Mouse (Mus musculus) embryonic facial prominence, embryonic 15.5 days (tissue): ENCODE results near the gene Nrp1. TPM values are rescaled to one million over a fixed set of nuclear protein-coding genes. Genes with fewer than 3 reads are reported as not detected.

ENCODE experiments used
- ATAC-seq: fragments of 200-750 bp; cut with Nextera tagmentation; 2 replicates; pipeline ENCODE4 v1.8.0; 2017; ENCODE audit warnings: low read depth, moderate TSS enrichment; ENCODE audit not compliant: insufficient number of reproducible peaks, low FRiP score, low TSS enrichment
- H3K27ac ChIP-seq: fragments of 300-500 bp; sonication (generic); replicated peaks from 2 replicates; pipeline ENCODE4 v1.5.1; 2015; ENCODE audit warnings: mild to moderate bottlenecking, inconsistent platforms
- H3K27me3 ChIP-seq: fragments of 300-500 bp; sonication (generic); 2 replicates; pipeline ENCODE4 v1.6.1; 2015; ENCODE audit warnings: inconsistent platforms
- H3K36me3 ChIP-seq: fragments of 300-500 bp; sonication (generic); 2 replicates; pipeline ENCODE4 v1.6.1; 2015; ENCODE audit warnings: mild to moderate bottlenecking, inconsistent platforms
- H3K4me1 ChIP-seq: fragments of 300-500 bp; sonication (generic); 2 replicates; pipeline ENCODE4 v1.6.1; 2015; ENCODE audit warnings: inconsistent platforms
- H3K4me2 ChIP-seq: fragments of 300-500 bp; sonication (generic); replicated peaks from 2 replicates; pipeline ENCODE4 v1.6.1; 2015; ENCODE audit warnings: mild to moderate bottlenecking, inconsistent platforms
- H3K4me3 ChIP-seq: fragments of 300-500 bp; sonication (generic); replicated peaks from 2 replicates; pipeline ENCODE4 v1.5.1; 2015; ENCODE audit warnings: mild to moderate bottlenecking, inconsistent platforms
- H3K9ac ChIP-seq: fragments of 300-500 bp; sonication (generic); 2 replicates; pipeline ENCODE4 v1.6.1; 2015; ENCODE audit warnings: inconsistent platforms
- H3K9me3 ChIP-seq: fragments of 300-500 bp; sonication (generic); replicated peaks from 2 replicates; pipeline ENCODE4 v1.6.1; 2016; ENCODE audit warnings: inconsistent platforms
- WGBS: fragments of 180-500 bp; shearing (Covaris S2); methylation state at CpG from one replicate; pipeline ENCODE4 v1.1.7; 2015; 5-methylcytosine and 5-hydroxymethylcytosine counted together
- polyA plus RNA-seq: library from polyadenylated mRNA; unstranded; fragments of >200 nt; fragmentation: Nextera tagmentation; extraction: Ambion mirVana; gene quantifications from 2 replicates; pipeline ENCODE4 v1.2.1, GENCODE M21; 2015

Nrp1 gene
- polyA plus RNA-seq, 1 experiment from 2014 or later: 114 TPM

DNA sequence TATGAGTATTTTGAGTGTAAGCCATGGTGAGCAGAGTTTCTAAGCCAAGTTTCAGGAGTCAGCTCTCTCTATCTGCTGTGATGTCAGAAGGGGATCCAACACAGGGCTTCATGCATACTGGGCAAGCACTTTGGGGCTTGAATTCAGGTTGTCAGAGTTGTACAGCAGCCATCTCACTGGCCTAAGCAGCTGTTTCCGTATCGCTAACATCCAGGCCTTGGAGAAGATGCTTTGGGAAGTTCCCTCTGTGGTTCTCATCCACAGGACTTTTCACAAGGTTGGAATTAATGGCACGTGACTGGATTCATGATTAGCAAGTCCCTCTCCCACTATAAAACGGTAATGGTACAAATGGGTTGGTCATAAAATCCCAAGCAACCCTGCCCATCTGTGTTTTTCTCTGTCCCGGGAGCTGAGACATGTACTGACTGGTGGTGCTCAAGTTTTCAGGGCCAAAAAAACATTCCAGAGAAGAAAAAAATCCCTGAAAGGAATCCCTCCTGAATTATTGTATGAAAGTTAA lies 36.3 kb downstream of the Nrp1 start:
- no peak overlapping the region for H3K27ac ChIP-seq
- H3K4me2 ChIP-seq: no peak overlapping the region
- no peak overlapping the region for H3K4me3 ChIP-seq
- H3K27me3 ChIP-seq: no peaks in the 10 kb centered on the region
- WGBS: 66% methylated on average over 5 of the region's 5 CpGs
- H3K4me1 ChIP-seq: 0 out of 2 replicates have a peak, but pooled peaks cover 13% of the 10 kb centered on the region
- ATAC-seq: no peak
- H3K9me3 ChIP-seq: no peaks in the 10 kb centered on the region
- H3K36me3 ChIP-seq: no peaks in the 10 kb centered on the region
- no peak overlapping the region for H3K9ac ChIP-seq

DNA sequence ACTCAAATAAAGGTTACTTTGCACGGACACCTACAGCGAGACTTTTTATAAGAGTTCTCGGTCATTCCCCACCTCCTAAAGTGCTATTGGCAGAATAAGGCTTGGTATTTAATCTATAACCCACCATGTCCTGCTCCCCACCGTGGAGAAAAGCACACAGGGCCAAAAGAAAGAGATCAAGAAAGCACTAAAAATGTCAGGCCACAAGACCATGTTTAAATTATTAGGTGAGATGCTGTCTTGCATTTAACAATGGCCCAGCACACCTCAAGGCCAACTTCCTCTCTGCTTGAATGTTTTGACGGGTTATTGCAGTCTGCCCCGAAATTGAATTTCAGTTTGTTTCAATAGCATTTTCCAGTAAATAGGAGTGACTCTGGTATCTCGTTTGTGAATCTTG lies 38.6 kb downstream of the Nrp1 start:
- ATAC-seq: no peak
- no peaks in the 10 kb centered on the region for H3K9me3 ChIP-seq
- H3K4me2 ChIP-seq: no peak overlapping the region
- no peak overlapping the region for H3K27ac ChIP-seq
- no peak overlapping the region for H3K9ac ChIP-seq
- no peaks in the 10 kb centered on the region for H3K36me3 ChIP-seq
- H3K4me1 ChIP-seq: 0 out of 2 replicates have a peak, but pooled peaks cover 13% of the 10 kb centered on the region
- H3K27me3 ChIP-seq: no peaks in the 10 kb centered on the region
- H3K4me3 ChIP-seq: no peak overlapping the region
- 49% methylated on average over 7 of the region's 7 CpGs for WGBS

DNA sequence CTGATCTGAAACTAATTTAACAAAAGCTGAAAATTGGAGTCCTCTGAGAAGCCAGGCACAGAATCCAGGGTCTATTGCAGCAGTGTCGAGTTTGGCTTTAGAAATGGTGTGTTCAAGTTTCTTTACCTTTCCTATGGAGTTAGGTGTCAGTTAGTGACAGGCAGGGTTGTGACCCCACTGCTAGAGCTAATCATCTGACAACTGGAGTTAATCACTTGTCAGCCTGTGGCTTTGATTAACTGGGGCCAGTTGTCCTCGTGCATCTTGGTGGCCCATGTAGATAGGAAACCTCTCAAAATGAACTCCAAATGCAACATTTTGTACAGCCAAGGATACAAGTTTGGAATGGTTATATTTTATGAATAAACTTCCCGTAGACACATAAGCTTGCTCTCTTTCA lies 39.0 kb downstream of the Nrp1 start:
- Histone ChIP-seq H3K36me3 (no peaks in the 10 kb centered on the region), H3K27ac (no peak overlapping the region), H3K4me1 (0 out of 2 replicates have a peak, but pooled peaks cover 13% of the 10 kb centered on the region), H3K4me2 (no peak overlapping the region), H3K9ac (no peak overlapping the region), H3K4me3 (no peak overlapping the region), H3K27me3 (no peaks in the 10 kb centered on the region), H3K9me3 (no peaks in the 10 kb centered on the region)
- WGBS: 37% methylated on average over 3 of the region's 3 CpGs
- ATAC-seq: no peak

DNA sequence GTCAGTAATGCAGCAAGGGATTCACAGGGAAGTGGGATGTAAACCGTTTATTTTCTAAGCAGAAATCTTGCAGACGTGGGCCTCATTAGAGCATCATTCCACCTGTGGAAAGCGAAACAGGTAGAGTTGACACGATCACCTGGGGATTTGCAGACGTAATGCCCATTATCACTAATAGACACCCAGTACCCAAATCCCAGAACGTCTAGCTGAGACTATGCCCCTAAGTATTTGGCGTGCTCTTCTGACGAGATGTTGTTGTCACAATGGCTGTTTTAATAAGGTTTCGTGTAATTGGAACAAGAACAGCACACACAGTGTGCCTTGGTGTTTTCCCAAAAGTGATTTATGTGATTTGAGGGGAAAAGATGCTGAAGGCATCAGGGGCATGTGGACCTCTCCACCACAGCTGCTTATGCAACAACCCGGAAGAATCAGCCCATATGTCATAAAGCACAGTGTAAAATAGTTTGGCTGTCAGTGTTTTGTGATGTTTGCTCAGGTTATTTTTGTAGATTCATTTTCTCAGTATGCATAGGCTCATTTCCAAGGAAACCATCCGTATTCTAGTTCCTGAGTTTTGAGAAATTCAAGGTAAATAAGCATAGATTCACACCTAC lies 40.2 kb downstream of the Nrp1 start:
- H3K4me2 ChIP-seq: no peak overlapping the region
- no peak overlapping the region for H3K9ac ChIP-seq
- H3K27me3 ChIP-seq: no peaks in the 10 kb centered on the region
- no peak overlapping the region for H3K4me3 ChIP-seq
- 0 out of 2 replicates have a peak, but pooled peaks cover 7% of the 10 kb centered on the region for H3K4me1 ChIP-seq
- no peak overlapping the region for H3K27ac ChIP-seq
- no peaks in the 10 kb centered on the region for H3K9me3 ChIP-seq
- ATAC-seq: peak; percentile 43; the same call in 1 of the 2 replicates
- no peaks in the 10 kb centered on the region for H3K36me3 ChIP-seq
- 71% methylated on average over 11 of the region's 11 CpGs for WGBS

DNA sequence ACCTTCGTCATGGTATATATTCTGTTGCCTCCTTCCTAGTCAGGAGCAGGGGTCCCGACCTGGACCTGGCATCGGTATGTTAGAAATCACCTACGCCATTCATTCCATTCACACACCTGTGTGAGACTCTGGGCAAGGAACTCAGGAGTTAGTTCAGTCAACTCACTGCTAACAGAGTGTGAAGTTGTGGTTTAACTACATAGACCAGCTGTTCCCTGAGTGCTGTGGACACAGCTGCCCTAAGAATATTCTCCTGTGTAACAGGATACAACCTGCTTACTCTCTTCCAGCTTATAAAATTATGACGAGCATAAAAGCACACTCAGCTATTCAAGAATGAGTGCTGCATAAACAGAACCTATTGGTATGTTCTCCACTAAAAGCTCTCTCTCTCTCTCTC lies 41.9 kb downstream of the Nrp1 start:
- no peaks in the 10 kb centered on the region for H3K4me1 ChIP-seq
- H3K9ac ChIP-seq: no peak overlapping the region
- no peak overlapping the region for H3K27ac ChIP-seq
- no peaks in the 10 kb centered on the region for H3K36me3 ChIP-seq
- H3K27me3 ChIP-seq: no peaks in the 10 kb centered on the region
- H3K4me2 ChIP-seq: no peak overlapping the region
- WGBS: 67% methylated on average over 5 of the region's 5 CpGs
- H3K4me3 ChIP-seq: no peak overlapping the region
- ATAC-seq: no peak
- no peaks in the 10 kb centered on the region for H3K9me3 ChIP-seq

DNA sequence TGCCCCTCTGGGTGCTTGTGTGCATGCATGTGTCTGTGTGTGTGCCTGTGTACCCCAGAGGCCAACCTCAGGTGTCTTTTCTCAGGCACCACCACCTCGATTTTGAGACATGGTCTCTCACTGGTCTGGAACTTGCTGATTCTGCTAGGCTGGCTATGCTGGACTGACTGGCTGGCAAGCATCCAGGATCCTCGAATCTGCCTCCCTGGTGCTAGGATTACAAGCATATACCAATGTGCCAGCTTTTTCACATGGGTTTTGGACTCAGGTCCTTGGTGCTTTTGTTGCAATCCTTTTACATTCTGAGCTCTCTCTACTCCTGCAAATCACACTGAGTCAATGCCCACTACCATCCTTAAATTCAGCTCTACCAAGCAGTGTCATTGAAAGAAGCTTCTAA lies 46.5 kb downstream of the Nrp1 start:
- no peaks in the 10 kb centered on the region for H3K27me3 ChIP-seq
- H3K9me3 ChIP-seq: no peaks in the 10 kb centered on the region
- WGBS: 50% methylated on average over 2 of the region's 2 CpGs
- H3K4me2 ChIP-seq: no peak overlapping the region
- no peaks in the 10 kb centered on the region for H3K36me3 ChIP-seq
- no peak overlapping the region for H3K9ac ChIP-seq
- no peak for ATAC-seq
- H3K27ac ChIP-seq: no peak overlapping the region
- no peak overlapping the region for H3K4me3 ChIP-seq
- no peaks in the 10 kb centered on the region for H3K4me1 ChIP-seq

DNA sequence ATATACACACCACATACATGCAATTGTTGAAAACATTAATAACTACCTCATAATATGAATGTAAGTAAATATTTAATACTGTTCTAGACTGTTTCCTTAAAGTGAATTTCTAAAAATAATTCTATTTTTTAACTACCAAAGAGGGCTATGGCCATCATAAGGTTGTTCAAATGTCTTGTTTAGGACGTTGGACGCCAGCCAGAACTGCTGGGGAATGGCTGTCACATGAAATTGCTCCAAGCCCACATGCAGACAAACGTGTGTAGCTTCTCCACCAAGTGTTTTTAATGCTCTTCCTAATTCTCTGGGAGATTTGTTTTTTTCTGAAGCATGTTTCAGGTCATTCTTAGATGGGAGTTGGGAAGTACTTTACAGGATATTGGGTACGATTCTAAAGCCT lies 55.0 kb downstream of the Nrp1 start:
- ATAC-seq: no peak
- H3K27ac ChIP-seq: no peak overlapping the region
- no peak overlapping the region for H3K9ac ChIP-seq
- no peaks in the 10 kb centered on the region for H3K36me3 ChIP-seq
- H3K4me3 ChIP-seq: no peak overlapping the region
- 56% methylated on average over 4 of the region's 4 CpGs for whole genome bisulfite sequencing
- no peaks in the 10 kb centered on the region for H3K27me3 ChIP-seq
- H3K4me1 ChIP-seq: peaks cover 21% of the 10 kb centered on the region
- no peak overlapping the region for H3K4me2 ChIP-seq
- no peaks in the 10 kb centered on the region for H3K9me3 ChIP-seq

DNA sequence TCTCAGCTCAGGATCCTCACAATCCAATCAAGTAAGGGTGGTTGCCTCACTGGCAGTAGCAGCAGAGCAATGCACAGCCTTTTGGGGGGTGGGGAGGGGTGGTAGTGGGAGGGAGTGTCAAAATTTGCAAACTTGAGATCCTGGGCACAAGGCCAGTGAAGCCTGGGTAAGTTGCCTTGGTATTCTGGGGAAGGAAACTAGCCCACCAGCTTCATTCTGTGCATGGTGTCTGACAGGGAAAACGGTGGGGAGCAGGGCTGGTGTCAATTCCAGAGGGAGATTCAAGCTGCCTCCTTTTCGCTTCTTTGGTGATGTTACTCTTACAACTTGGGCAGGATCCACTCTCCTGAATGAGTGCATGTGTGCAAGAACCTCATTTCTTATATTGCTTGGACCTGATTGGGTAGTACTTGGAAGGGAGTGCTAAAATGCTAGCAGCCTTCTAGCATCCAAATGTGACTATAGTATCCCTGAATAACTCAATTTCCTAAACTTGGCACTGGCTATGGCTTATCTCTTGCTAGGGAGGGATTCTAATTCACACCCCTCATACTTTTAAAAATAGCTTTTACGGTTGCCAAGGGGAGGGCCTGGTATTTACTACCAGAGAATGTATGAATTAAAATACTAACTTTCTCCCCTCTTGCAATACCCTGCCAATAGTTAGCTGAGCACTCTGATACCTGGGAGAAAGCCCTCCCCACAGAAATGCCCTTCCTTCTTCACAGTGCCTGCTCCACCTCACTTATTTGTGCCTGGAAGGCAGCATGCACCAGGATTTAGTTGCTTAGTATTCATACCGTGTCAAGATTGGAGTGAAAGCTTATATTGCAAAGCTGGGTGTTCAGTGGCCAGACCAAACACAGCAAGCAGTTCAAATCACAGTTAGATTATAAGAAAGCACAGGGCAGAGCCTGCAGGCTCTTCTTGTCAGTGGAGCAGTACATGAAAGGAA lies 57.6 kb downstream of the Nrp1 start:
- no peak overlapping the region for H3K27ac ChIP-seq
- H3K9me3 ChIP-seq: no peaks in the 10 kb centered on the region
- ATAC-seq: no peak
- H3K4me2 ChIP-seq: no peak overlapping the region
- 28% methylated on average over 4 of the region's 4 CpGs for WGBS
- no peak overlapping the region for H3K9ac ChIP-seq
- H3K27me3 ChIP-seq: no peaks in the 10 kb centered on the region
- H3K4me3 ChIP-seq: no peak overlapping the region
- no peaks in the 10 kb centered on the region for H3K36me3 ChIP-seq
- H3K4me1 ChIP-seq: peaks cover 21% of the 10 kb centered on the region

DNA sequence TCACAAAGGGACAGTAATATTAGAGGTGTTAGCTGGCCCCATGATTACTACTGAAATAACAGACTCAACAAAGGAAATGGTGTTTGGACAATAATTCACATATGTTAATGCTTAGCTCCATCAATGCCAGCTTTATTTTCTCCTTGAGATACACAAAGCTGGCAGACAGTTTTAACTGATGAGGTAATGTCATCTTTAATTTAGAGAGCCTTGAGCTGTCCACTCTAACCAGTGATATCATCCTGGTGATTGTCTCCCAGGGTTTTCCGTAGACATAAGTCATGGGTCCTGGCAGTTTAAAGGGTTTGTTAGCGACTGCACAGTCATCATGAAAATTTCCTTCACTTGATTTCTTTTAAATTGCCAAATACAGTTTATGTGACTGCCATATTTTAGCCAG lies 58.5 kb downstream of the Nrp1 start:
- WGBS: 66% methylated on average over 2 of the region's 2 CpGs
- ATAC-seq: no peak

DNA sequence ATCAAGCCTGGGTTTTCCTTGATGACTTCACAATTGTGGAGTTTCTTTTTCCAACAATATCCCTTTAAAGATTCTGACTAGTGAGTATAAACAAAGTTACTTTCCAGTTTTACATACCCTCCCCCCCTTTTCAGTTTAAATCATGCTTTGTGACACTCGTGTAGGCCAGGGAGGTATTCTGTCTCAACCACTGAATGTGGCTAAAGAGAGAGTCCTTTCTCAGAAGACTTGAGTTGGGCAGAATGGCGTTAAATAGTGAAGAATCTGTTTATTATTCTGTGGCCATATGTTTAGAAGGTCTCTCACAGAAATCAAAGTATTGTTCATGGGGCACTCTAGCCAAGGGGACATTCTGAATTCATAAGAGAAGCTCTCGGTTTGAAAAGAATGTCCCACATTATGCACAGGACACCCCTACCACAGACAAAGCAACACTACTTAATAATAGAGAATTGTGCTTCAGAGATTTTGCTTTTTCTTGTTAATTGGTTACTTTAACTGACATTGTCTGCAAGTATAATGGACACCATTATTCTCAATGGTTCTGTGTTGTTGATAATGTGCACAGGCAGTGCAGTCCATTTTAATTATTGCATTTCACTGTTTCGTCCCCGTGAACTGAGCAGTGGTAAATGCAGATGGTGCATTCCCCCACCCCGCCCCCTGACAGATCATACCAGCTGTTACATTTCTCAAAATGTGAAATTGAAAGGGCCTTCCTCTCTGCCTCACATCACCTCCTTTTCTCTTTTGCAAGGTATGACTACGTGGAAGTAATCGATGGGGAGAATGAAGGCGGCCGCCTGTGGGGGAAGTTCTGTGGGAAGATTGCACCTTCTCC lies 59.8 kb downstream of the Nrp1 start:
- Histone ChIP-seq H3K4me3 (no peak overlapping the region), H3K9ac (no peak overlapping the region), H3K27ac (no peak overlapping the region), H3K36me3 (0 out of 2 replicates have a peak, but pooled peaks cover 5% of the 10 kb centered on the region), H3K4me1 (peaks cover 21% of the 10 kb centered on the region), H3K27me3 (no peaks in the 10 kb centered on the region), H3K4me2 (no peak overlapping the region), H3K9me3 (no peaks in the 10 kb centered on the region)
- ATAC-seq: no peak
- 77% methylated on average over 10 of the region's 10 CpGs for WGBS

More for the DNA sequence above, 58.5 kb downstream of the Nrp1 start:
- no peaks in the 10 kb centered on the region for H3K9me3 ChIP-seq
- 0 out of 2 replicates have a peak, but pooled peaks cover 2% of the 10 kb centered on the region for H3K36me3 ChIP-seq
- H3K27ac ChIP-seq: no peak overlapping the region
- H3K27me3 ChIP-seq: no peaks in the 10 kb centered on the region
- H3K4me1 ChIP-seq: peaks cover 21% of the 10 kb centered on the region
- no peak overlapping the region for H3K4me2 ChIP-seq
- no peak overlapping the region for H3K4me3 ChIP-seq
- H3K9ac ChIP-seq: no peak overlapping the region

DNA sequence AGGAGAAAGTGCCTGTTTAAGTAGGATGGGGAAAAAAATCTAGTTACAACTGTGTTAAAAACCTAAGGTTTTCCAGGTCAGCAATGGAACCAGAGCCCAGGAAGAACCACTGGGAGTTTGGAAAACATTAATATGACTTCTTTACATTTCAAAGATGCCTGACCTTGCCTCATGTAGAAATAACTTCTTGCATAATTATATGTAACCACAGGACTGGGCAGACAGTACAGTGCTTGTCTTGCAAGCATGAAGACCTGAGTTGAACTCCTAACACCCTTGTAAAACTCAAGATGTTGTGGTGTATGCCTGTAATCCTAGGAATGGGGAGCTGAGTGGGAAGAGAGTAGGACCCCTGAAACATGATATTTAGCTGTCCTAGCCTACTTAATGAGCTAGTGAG lies 61.6 kb downstream of the Nrp1 start:
- no peaks in the 10 kb centered on the region for H3K9me3 ChIP-seq
- H3K9ac ChIP-seq: no peak overlapping the region
- peaks cover 21% of the 10 kb centered on the region for H3K4me1 ChIP-seq
- H3K27me3 ChIP-seq: no peaks in the 10 kb centered on the region
- no peak overlapping the region for H3K4me3 ChIP-seq
- no peak overlapping the region for H3K4me2 ChIP-seq
- no peak for ATAC-seq
- no peak overlapping the region for H3K27ac ChIP-seq
- H3K36me3 ChIP-seq: 0 out of 2 replicates have a peak, but pooled peaks cover 5% of the 10 kb centered on the region
